Mouse (Mus musculus): ENCODE results near the gene Clba1. TPM values are rescaled to one million over a fixed set of nuclear protein-coding genes. Genes with fewer than 3 reads are reported as not detected.
A peak's percentile ranks its signal among the peaks of the same experiment; 100 is the strongest.
"Not testable (repeated sequence)": the region's sequence is repeated elsewhere in the genome, so short reads cannot be mapped to it uniquely, and the experiment has no call there.

The Clba1 gene
- polyA plus RNA-seq, 1 experiment from 2014 or later, result 6.0 TPM

- WGBS, result 72% methylated on average over 3 of the region's 3 CpGs
- Histone ChIP-seq H3K4me1 (ENCODE audit: control insufficient read depth, insufficient read depth, low read length) (peaks cover 30% of the 10 kb centered on the region), H3K36me3 (ENCODE audit: control insufficient read depth, insufficient read depth) (peaks cover 9% of the 10 kb centered on the region), H3K4me3 (ENCODE audit: low read length) (peak overlapping the region; percentile 75), H3K9me3 (replicated peaks; ENCODE audit: control insufficient read depth, low read length) (no peaks in the 10 kb centered on the region), H3K27ac (ENCODE audit: low read length) (no peak overlapping the region), H3K27me3 (ENCODE audit: control insufficient read depth, insufficient read depth, low read length) (no peaks in the 10 kb centered on the region), H3K9ac (ENCODE audit: low read length) (peak overlapping the region; percentile 80), H3K4me2 (ENCODE audit: low read depth, low read length) (peak overlapping the region; percentile 73)
- ATAC-seq (replicated peaks; ENCODE audit: extremely low read depth, insufficient read depth, low FRiP score), result no peak
These were observed 21.8 kb downstream of the Clba1 start for GRCm38 (mm10) chr12:112830570-112830969.

- H3K27me3 ChIP-seq (ENCODE audit: control insufficient read depth, insufficient read depth, low read length), result no peaks in the 10 kb centered on the region
- H3K9ac ChIP-seq (ENCODE audit: low read length), result no peak overlapping the region
- no peak overlapping the region for H3K4me2 ChIP-seq (ENCODE audit: low read depth, low read length)
- no peaks in the 10 kb centered on the region for H3K9me3 ChIP-seq (replicated peaks; ENCODE audit: control insufficient read depth, low read length)
- no peak overlapping the region for H3K4me3 ChIP-seq (ENCODE audit: low read length)
- no peak overlapping the region for H3K27ac ChIP-seq (ENCODE audit: low read length)
- peaks cover 5% of the 10 kb centered on the region; the same call in 1 of the 2 replicates for H3K36me3 ChIP-seq (ENCODE audit: control insufficient read depth, insufficient read depth)
- WGBS, result 88% methylated on average over 5 of the region's 5 CpGs
- H3K4me1 ChIP-seq (ENCODE audit: control insufficient read depth, insufficient read depth, low read length), result peaks cover 14% of the 10 kb centered on the region
- no peak for ATAC-seq (replicated peaks; ENCODE audit: extremely low read depth, insufficient read depth, low FRiP score)
These were observed 23.7 kb downstream of the Clba1 start for GRCm38 (mm10) chr12:112832411-112832810.

GRCm38 (mm10) chr12:112833527-112833926 lies 24.8 kb downstream of the Clba1 start:
- Histone ChIP-seq H3K27me3 (ENCODE audit: control insufficient read depth, insufficient read depth, low read length) (no peaks in the 10 kb centered on the region), H3K9ac (ENCODE audit: low read length) (no peak overlapping the region), H3K27ac (ENCODE audit: low read length) (no peak overlapping the region), H3K9me3 (replicated peaks; ENCODE audit: control insufficient read depth, low read length) (no peaks in the 10 kb centered on the region), H3K36me3 (ENCODE audit: control insufficient read depth, insufficient read depth) (0 out of 2 replicates have a peak, but pooled peaks cover 3% of the 10 kb centered on the region), H3K4me2 (ENCODE audit: low read depth, low read length) (no peak overlapping the region), H3K4me1 (ENCODE audit: control insufficient read depth, insufficient read depth, low read length) (peaks cover 6% of the 10 kb centered on the region), H3K4me3 (ENCODE audit: low read length) (no peak overlapping the region)
- ATAC-seq (replicated peaks; ENCODE audit: extremely low read depth, insufficient read depth, low FRiP score), result no peak
- 68% methylated on average over 6 of the region's 6 CpGs for WGBS

GRCm38 (mm10) chr12:112835046-112835445 lies 26.3 kb downstream of the Clba1 start:
- H3K4me1 ChIP-seq (ENCODE audit: control insufficient read depth, insufficient read depth, low read length), result peaks cover 6% of the 10 kb centered on the region
- H3K36me3 ChIP-seq (ENCODE audit: control insufficient read depth, insufficient read depth), result 0 out of 2 replicates have a peak, but pooled peaks cover 3% of the 10 kb centered on the region
- ATAC-seq (replicated peaks; ENCODE audit: extremely low read depth, insufficient read depth, low FRiP score), result no peak
- no peak overlapping the region for H3K4me2 ChIP-seq (ENCODE audit: low read depth, low read length)
- H3K27ac ChIP-seq (ENCODE audit: low read length), result no peak overlapping the region
- no peak overlapping the region for H3K9ac ChIP-seq (ENCODE audit: low read length)
- WGBS, result 66% methylated on average over 2 of the region's 2 CpGs
- no peaks in the 10 kb centered on the region for H3K27me3 ChIP-seq (ENCODE audit: control insufficient read depth, insufficient read depth, low read length)
- 0 out of 2 replicates have a peak, but pooled peaks cover 3% of the 10 kb centered on the region for H3K9me3 ChIP-seq (replicated peaks; ENCODE audit: control insufficient read depth, low read length)
- H3K4me3 ChIP-seq (ENCODE audit: low read length), result no peak overlapping the region

- Histone ChIP-seq H3K27ac (ENCODE audit: low read length) (no peak overlapping the region), H3K36me3 (ENCODE audit: control insufficient read depth, insufficient read depth) (no peaks in the 10 kb centered on the region), H3K27me3 (ENCODE audit: control insufficient read depth, insufficient read depth, low read length) (no peaks in the 10 kb centered on the region), H3K4me2 (ENCODE audit: low read depth, low read length) (no peak overlapping the region), H3K9me3 (replicated peaks; ENCODE audit: control insufficient read depth, low read length) (0 out of 2 replicates have a peak, but pooled peaks cover 3% of the 10 kb centered on the region), H3K4me1 (ENCODE audit: control insufficient read depth, insufficient read depth, low read length) (no peaks in the 10 kb centered on the region), H3K9ac (ENCODE audit: low read length) (no peak overlapping the region), H3K4me3 (ENCODE audit: low read length) (no peak overlapping the region)
- 67% methylated on average over 25 of the region's 25 CpGs for WGBS
- 0 out of 2 replicates have a peak, but pooled peaks have one; percentile 14 for ATAC-seq (replicated peaks; ENCODE audit: extremely low read depth, insufficient read depth, low FRiP score)
These were observed 31.7 kb downstream of the Clba1 start for GRCm38 (mm10) chr12:112840209-112841086.

GRCm38 (mm10) chr12:112841338-112841892 lies 32.7 kb downstream of the Clba1 start:
- not testable (repeated sequence) for H3K4me2 ChIP-seq (ENCODE audit: low read depth, low read length)
- 64% methylated on average over 4 of the region's 4 CpGs for WGBS

GRCm38 (mm10) chr12:112842128-112842527 lies 33.4 kb downstream of the Clba1 start:
- not testable (repeated sequence) for H3K4me2 ChIP-seq (ENCODE audit: low read depth, low read length); H3K27me3 ChIP-seq (ENCODE audit: control insufficient read depth, insufficient read depth, low read length); H3K4me3 ChIP-seq (ENCODE audit: low read length); H3K4me1 ChIP-seq (ENCODE audit: control insufficient read depth, insufficient read depth, low read length); ATAC-seq (replicated peaks; ENCODE audit: extremely low read depth, insufficient read depth, low FRiP score); H3K9me3 ChIP-seq (replicated peaks; ENCODE audit: control insufficient read depth, low read length); H3K36me3 ChIP-seq (ENCODE audit: control insufficient read depth, insufficient read depth); H3K9ac ChIP-seq (ENCODE audit: low read length); H3K27ac ChIP-seq (ENCODE audit: low read length)
- WGBS, result 60% methylated on average over 2 of the region's 2 CpGs

More at GRCm38 (mm10) chr12:112841338-112841892, 32.7 kb downstream of the Clba1 start:
- not testable (repeated sequence) for H3K4me3 ChIP-seq (ENCODE audit: low read length); H3K27ac ChIP-seq (ENCODE audit: low read length); H3K4me1 ChIP-seq (ENCODE audit: control insufficient read depth, insufficient read depth, low read length); H3K27me3 ChIP-seq (ENCODE audit: control insufficient read depth, insufficient read depth, low read length); H3K36me3 ChIP-seq (ENCODE audit: control insufficient read depth, insufficient read depth); ATAC-seq (replicated peaks; ENCODE audit: extremely low read depth, insufficient read depth, low FRiP score); H3K9me3 ChIP-seq (replicated peaks; ENCODE audit: control insufficient read depth, low read length); H3K9ac ChIP-seq (ENCODE audit: low read length)

- ATAC-seq (replicated peaks; ENCODE audit: extremely low read depth, insufficient read depth, low FRiP score), result peak; percentile 69
- Histone ChIP-seq H3K27me3 (ENCODE audit: control insufficient read depth, insufficient read depth, low read length) (no peaks in the 10 kb centered on the region), H3K4me1 (ENCODE audit: control insufficient read depth, insufficient read depth, low read length) (no peaks in the 10 kb centered on the region), H3K36me3 (ENCODE audit: control insufficient read depth, insufficient read depth) (no peaks in the 10 kb centered on the region), H3K4me3 (ENCODE audit: low read length) (no peak overlapping the region), H3K9me3 (replicated peaks; ENCODE audit: control insufficient read depth, low read length) (0 out of 2 replicates have a peak, but pooled peaks cover 3% of the 10 kb centered on the region), H3K27ac (ENCODE audit: low read length) (no peak overlapping the region), H3K4me2 (ENCODE audit: low read depth, low read length) (no peak overlapping the region), H3K9ac (ENCODE audit: low read length) (no peak overlapping the region)
- WGBS, result 19% methylated on average over 3 of the region's 3 CpGs
These were observed 35.1 kb downstream of the Clba1 start for GRCm38 (mm10) chr12:112843803-112844202.

- Histone ChIP-seq H3K4me1 (ENCODE audit: control insufficient read depth, insufficient read depth, low read length) (no peaks in the 10 kb centered on the region), H3K27ac (ENCODE audit: low read length) (no peak overlapping the region), H3K27me3 (ENCODE audit: control insufficient read depth, insufficient read depth, low read length) (no peaks in the 10 kb centered on the region), H3K36me3 (ENCODE audit: control insufficient read depth, insufficient read depth) (no peaks in the 10 kb centered on the region), H3K9ac (ENCODE audit: low read length) (no peak overlapping the region), H3K4me3 (ENCODE audit: low read length) (no peak overlapping the region), H3K4me2 (ENCODE audit: low read depth, low read length) (no peak overlapping the region), H3K9me3 (replicated peaks; ENCODE audit: control insufficient read depth, low read length) (no peaks in the 10 kb centered on the region)
- ATAC-seq (replicated peaks; ENCODE audit: extremely low read depth, insufficient read depth, low FRiP score), result no peak
- WGBS, result 91% methylated on average over 2 of the region's 2 CpGs
These were observed 39.1 kb downstream of the Clba1 start for GRCm38 (mm10) chr12:112847880-112848279.

Data from heart, embryonic 16.5 days (tissue).